Mouse (Mus musculus) heart, postnatal 0 days (tissue): Measurements from ENCODE around the gene Muc1.

ENCODE experiments used
- CTCF ChIP-seq: IDR thresholded peaks from 2 replicates; pipeline ENCODE4 v1.5.1; 2016; ENCODE audit warnings: antibody characterized with exemption, control low read depth, low read depth
- EP300 ChIP-seq: IDR thresholded peaks from 2 replicates; pipeline ENCODE4 v1.6.1; 2016; ENCODE audit warnings: antibody characterized with exemption, low read depth

DNA sequence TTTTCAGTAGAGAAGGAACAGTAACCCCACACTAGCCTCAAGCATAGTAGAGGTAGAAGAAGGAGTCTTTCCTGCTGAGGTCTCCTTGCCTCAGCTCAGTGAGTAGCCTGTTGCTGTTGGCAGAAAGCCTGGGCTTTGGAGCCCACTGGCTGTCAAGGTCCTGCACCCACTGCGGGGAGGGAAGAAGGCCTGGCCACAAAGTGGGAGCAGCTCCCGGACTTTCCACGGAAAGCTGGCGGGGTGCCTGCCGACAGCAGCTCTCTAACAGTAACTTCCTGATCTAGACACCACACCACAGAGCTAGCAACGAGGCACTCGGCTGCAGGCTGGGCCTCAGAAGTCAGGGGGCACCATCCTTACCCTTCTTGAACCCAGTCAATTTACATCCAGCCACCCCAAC lies 18.1 kb upstream of the Muc1 start:
- TF ChIP-seq CTCF (no peak), EP300 (no peak)
